Mouse (Mus musculus) E14TG2a.4 (cell line): ENCODE results near the gene Shisa8.

Experiments
- CTCF ChIP-seq: conservative IDR thresholded peaks from 2 replicates; pipeline ENCODE4 v1.5.1; 2014; ENCODE audit warnings: low read length
- NANOG ChIP-seq: IDR thresholded peaks from 2 replicates; pipeline ENCODE4 v1.6.1; 2014; ENCODE audit warnings: borderline replicate concordance, low read length, mixed read lengths
- POU5F1 ChIP-seq: IDR thresholded peaks from 2 replicates; pipeline ENCODE4 v1.6.1; 2014; ENCODE audit warnings: low read length, borderline replicate concordance

GRCm38 (mm10) chr15:82166240-82167100 lies 46.1 kb downstream of the Shisa8 start:
- TF ChIP-seq CTCF (no peak), NANOG (no peak), POU5F1 (no peak)
